Mouse (Mus musculus): ENCODE results near the gene 2010111I01Rik.

DNA sequence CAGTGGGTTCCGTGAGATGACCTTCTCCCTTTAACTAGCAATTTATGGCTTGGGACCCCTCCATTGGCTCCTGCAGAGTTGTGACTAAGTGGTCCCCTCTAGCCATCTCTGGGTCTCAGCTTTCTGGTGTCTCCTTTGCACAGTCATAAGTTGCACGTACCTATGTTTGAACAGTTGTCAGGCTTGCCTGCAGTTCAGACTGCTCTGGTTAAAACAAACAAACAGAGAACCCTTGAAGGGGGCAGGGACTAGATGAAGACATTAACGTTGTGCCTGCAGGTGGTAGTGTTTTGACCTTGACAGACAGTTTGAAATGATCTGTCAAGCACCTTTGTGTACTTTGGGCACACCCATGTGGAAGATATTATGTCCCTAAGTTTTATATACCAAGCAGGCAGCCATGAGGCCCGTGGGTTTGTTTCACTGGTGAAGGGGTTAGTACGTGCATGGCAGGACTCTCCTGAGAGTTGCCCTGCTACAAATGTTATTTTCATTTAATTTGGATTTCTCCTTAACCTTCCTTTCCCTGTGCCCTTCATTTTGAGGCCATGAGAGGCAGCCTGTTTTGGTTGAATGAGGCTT lies 118.0 kb downstream of the 2010111I01Rik start:
- TF ChIP-seq SRF (IDR thresholded peaks at IDR 0.05; ENCODE audit: control insufficient read depth, insufficient read length, low read depth) (no peak), USF1 (IDR thresholded peaks at IDR 0.05; ENCODE audit: low read depth) (no peak), POLR2A (IDR thresholded peaks at IDR 0.05; ENCODE audit: insufficient read length, low read depth) (no peak)
